Mouse (Mus musculus) stomach, postnatal 0 days (tissue): Measurements from ENCODE around the gene Dirc2.

ENCODE experiments used
- CTCF ChIP-seq: IDR thresholded peaks from 2 replicates; pipeline ENCODE4 v1.5.1; 2016; ENCODE audit warnings: antibody characterized with exemption, low read depth, mild to moderate bottlenecking, moderate library complexity
- EP300 ChIP-seq: optimal IDR thresholded peaks from 2 replicates; pipeline ENCODE3; 2016; ENCODE audit warnings: antibody characterized with exemption

GRCm38 (mm10) chr16:35784134-35784725 is 15.1 kb upstream of the Dirc2 start:
- TF ChIP-seq EP300 = no peak
- TF ChIP-seq CTCF = no peak
